18 mouse cellular contexts compared by ENCODE assay signal in genomic region chr5:103569446-103569845, GRCm38 (mm10). TPM values are rescaled to one million over a fixed set of nuclear protein-coding genes. Genes with fewer than 3 reads are reported as not detected.
"Had no signal": no experiment of that assay in that cellular context is flagged by ENCODE, and none has a peak within 500 bp of the region (broad histone marks: within the 10 kb centered on the region; RNA-seq: fewer than 3 reads in every experiment).

No protein-coding gene starts in this region.

- DNase-seq: lung, adult 18-20 months; lung, embryonic 14.5 days; lung, postnatal 10 days; lung, postnatal 4 days; midbrain, embryonic 14.5 days; retina, postnatal 1 day; right cerebral cortex, adult 18-20 months; right cerebral cortex, postnatal 25 days; right cerebral cortex, postnatal 4 days; spleen, adult 18-20 months; thymus, adult 18-20 months; thymus, postnatal 14 days; thymus, postnatal 36 days had no signal

RNA-seq across cellular contexts. Expression of gene Slc10a6, which starts 59.8 kb away (rescaled TPM):
- total RNA-seq: megakaryocyte, adult 5-6 weeks; megakaryocyte-erythroid progenitor cell, adult 5-6 weeks had no signal
- polyA plus RNA-seq: midbrain, embryonic 10.5 days; midbrain, embryonic 12.5 days; neural tube, embryonic 11.5 days had no signal
